12 mouse cellular contexts compared by ENCODE assay signal in the genomic region with DNA sequence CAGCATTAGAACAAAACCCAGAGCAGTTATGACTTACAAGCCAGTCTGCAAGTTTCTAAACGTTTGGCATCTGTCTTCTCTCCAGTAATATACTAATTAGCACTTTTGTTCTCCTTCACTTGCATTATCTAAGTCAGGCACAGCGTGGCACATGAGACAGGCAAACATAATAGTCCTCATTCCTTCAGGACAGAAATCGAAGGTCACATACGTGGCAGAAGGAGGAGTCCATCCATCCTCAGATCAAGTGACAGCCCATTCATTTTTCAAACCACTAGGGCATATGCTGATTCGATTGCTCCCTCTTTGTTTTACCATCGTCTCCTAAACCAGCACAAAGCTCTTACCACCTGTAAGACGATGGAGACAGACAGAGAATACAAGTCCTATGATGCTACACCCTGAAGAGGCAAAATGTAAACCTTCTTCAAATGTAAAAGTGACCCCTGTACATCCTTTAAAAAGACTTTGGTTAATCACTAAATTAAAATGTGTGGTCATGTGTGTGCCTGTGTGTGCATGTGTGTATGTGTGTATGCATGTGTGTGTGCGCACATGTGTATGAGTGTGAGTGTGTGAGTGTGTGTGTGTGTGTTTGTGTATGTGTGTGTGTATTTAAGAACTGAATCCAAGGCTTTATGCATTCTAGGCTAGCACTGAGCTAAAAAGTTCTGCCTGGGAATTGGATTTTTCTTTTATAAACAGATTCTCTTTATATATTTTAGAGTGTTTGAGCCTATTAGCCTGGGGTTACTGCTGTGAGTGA.
A peak's percentile ranks its signal among the peaks of the same experiment; 100 is the strongest.
DNase-seq lines count a peak whose midpoint lies in the region; ATAC-seq lines count a peak whose summit lies in the region.
"Had no signal": no experiment of that assay in that cellular context is flagged by ENCODE, and none has a peak within 500 bp of the region (broad histone marks: within the 10 kb centered on the region; RNA-seq: fewer than 3 reads in every experiment).

No protein-coding gene starts in this region.

- no peak overlapping the region for H3K4me3 ChIP-seq in embryonic facial prominence, embryonic 15.5 days (replicated peaks)
- H3K4me3 ChIP-seq in hindbrain, embryonic 15.5 days: peak overlapping the region; percentile 26
- H3K4me3 ChIP-seq in limb, embryonic 10.5 days: no peak overlapping the region
- H3K4me3 ChIP-seq: liver, embryonic 15.5 days had no signal

- ATAC-seq in embryonic facial prominence, embryonic 15.5 days (ENCODE audit: insufficient number of reproducible peaks, low FRiP score, low TSS enrichment, low read depth): no peak
- ATAC-seq in hindbrain, embryonic 15.5 days (ENCODE audit: low FRiP score, low read depth): peak; percentile 87
- ATAC-seq in erythroid progenitor cell, adult 5-6 weeks (replicated peaks; ENCODE audit: low FRiP score, poor library complexity, severe bottlenecking): no peak

- H3K9me3 ChIP-seq in embryonic facial prominence, embryonic 15.5 days (replicated peaks): no peaks in the 10 kb centered on the region
- no peaks in the 10 kb centered on the region for H3K9me3 ChIP-seq in hindbrain, embryonic 15.5 days
- no peaks in the 10 kb centered on the region for H3K9me3 ChIP-seq in limb, embryonic 10.5 days (replicated peaks)
- H3K9me3 ChIP-seq: liver, embryonic 15.5 days had no signal

- H3K4me1 ChIP-seq in embryonic facial prominence, embryonic 15.5 days: no peaks in the 10 kb centered on the region
- H3K4me1 ChIP-seq in hindbrain, embryonic 15.5 days (replicated peaks): peaks cover 13% of the 10 kb centered on the region
- no peaks in the 10 kb centered on the region; the same call in 1 of the 2 replicates for H3K4me1 ChIP-seq in limb, embryonic 10.5 days
- H3K4me1 ChIP-seq: liver, embryonic 15.5 days had no signal

- 35% methylated on average over 8 of the region's 8 CpGs for WGBS in embryonic facial prominence, embryonic 15.5 days
- 20% methylated on average over 8 of the region's 8 CpGs for WGBS in hindbrain, embryonic 15.5 days
- 54% methylated on average over 8 of the region's 8 CpGs for WGBS in limb, embryonic 10.5 days

- peak; percentile 51 for DNase-seq in embryo, embryonic 10.5 days (ENCODE audit: low spot score)
- peak; percentile 31 for DNase-seq in neural tube, embryonic 10.5 days (ENCODE audit: extremely low spot score, low spot score)
- DNase-seq in cerebellum, adult 11-12 months: no peak
- DNase-seq in gastrocnemius, postnatal 36 days: no peak
- DNase-seq in limb, embryonic 10.5 days (ENCODE audit: low spot score): no peak
- DNase-seq: gastrocnemius, postnatal 25 days; heart, postnatal 4 days; kidney, postnatal 4 days had no signal

- peak overlapping the region; percentile 21 for H3K4me2 ChIP-seq in embryonic facial prominence, embryonic 15.5 days (replicated peaks)
- peak overlapping the region; percentile 58 for H3K4me2 ChIP-seq in hindbrain, embryonic 15.5 days
- H3K4me2 ChIP-seq: liver, embryonic 15.5 days had no signal

- H3K9ac ChIP-seq in embryonic facial prominence, embryonic 15.5 days: no peak overlapping the region
- H3K9ac ChIP-seq in hindbrain, embryonic 15.5 days: peak overlapping the region; percentile 31; the same call in 1 of the 2 replicates
- H3K9ac ChIP-seq: liver, embryonic 15.5 days had no signal

- intact Hi-C loops in gastrocnemius, postnatal 36 days (cut with DNase I): no loop called here

- no peaks in the 10 kb centered on the region for H3K36me3 ChIP-seq in embryonic facial prominence, embryonic 15.5 days
- no peaks in the 10 kb centered on the region for H3K36me3 ChIP-seq in hindbrain, embryonic 15.5 days
- H3K36me3 ChIP-seq in limb, embryonic 10.5 days: no peaks in the 10 kb centered on the region
- H3K36me3 ChIP-seq: liver, embryonic 15.5 days had no signal

- no peak overlapping the region for H3K27ac ChIP-seq in embryonic facial prominence, embryonic 15.5 days (replicated peaks)
- H3K27ac ChIP-seq in hindbrain, embryonic 15.5 days (replicated peaks): peak overlapping the region; percentile 73
- H3K27ac ChIP-seq in limb, embryonic 10.5 days: no peak overlapping the region
- H3K27ac ChIP-seq: liver, embryonic 15.5 days had no signal

- no peaks in the 10 kb centered on the region for H3K27me3 ChIP-seq in embryonic facial prominence, embryonic 15.5 days
- no peaks in the 10 kb centered on the region for H3K27me3 ChIP-seq in hindbrain, embryonic 15.5 days
- no peaks in the 10 kb centered on the region for H3K27me3 ChIP-seq in limb, embryonic 10.5 days (ENCODE audit: low read depth, poor library complexity, severe bottlenecking)
- H3K27me3 ChIP-seq: liver, embryonic 15.5 days had no signal

Comparison
In these comparisons a context has a peak if more than half of its experiments do, and no peak if none do; other contexts are left out.
1. DNase-seq: peak in embryo, embryonic 10.5 days (single experiment) and neural tube, embryonic 10.5 days (single experiment); none in cerebellum, adult 11-12 months (single experiment), gastrocnemius, postnatal 36 days (0 of 2) and limb, embryonic 10.5 days (single experiment).